Mouse (Mus musculus) lung, embryonic 16.5 days (tissue): ENCODE results near the gene Fez1. TPM values are rescaled to one million over a fixed set of nuclear protein-coding genes. Genes with fewer than 3 reads are reported as not detected.

Experiments
- ATAC-seq: fragments of 200-750 bp; cut with Nextera tagmentation; 2 replicates; pipeline ENCODE4 v1.8.0; 2017; ENCODE audit warnings: low read depth, mild to moderate bottlenecking, moderate library complexity
- H3K27ac ChIP-seq: fragments of 300-500 bp; sonication (generic); 2 replicates; pipeline ENCODE4 v1.5.1; 2014; ENCODE audit warnings: mild to moderate bottlenecking, control low read depth, low read length
- H3K27me3 ChIP-seq: fragments of 300-500 bp; sonication (generic); 2 replicates; pipeline ENCODE4 v1.6.1; 2014; ENCODE audit warnings: low read depth, low read length, mixed read lengths; ENCODE audit not compliant: control insufficient read depth, insufficient read depth
- H3K36me3 ChIP-seq: fragments of 300-500 bp; sonication (generic); 2 replicates; pipeline ENCODE4 v1.6.1; 2014; ENCODE audit warnings: low read length; ENCODE audit not compliant: control insufficient read depth, insufficient read depth
- H3K4me1 ChIP-seq: fragments of 300-500 bp; sonication (generic); replicated peaks from 2 replicates; pipeline ENCODE4 v1.6.1; 2014; ENCODE audit warnings: low read length, mixed read lengths; ENCODE audit not compliant: control insufficient read depth, insufficient read depth
- H3K4me2 ChIP-seq: fragments of 300-500 bp; sonication (generic); 2 replicates; pipeline ENCODE4 v1.6.1; 2014; ENCODE audit warnings: low read depth, low read length, control low read depth
- H3K4me3 ChIP-seq: fragments of 300-500 bp; sonication (generic); 2 replicates; pipeline ENCODE4 v1.5.1; 2014; ENCODE audit warnings: mild to moderate bottlenecking, low read length, control low read depth
- H3K9ac ChIP-seq: fragments of 300-500 bp; sonication (generic); 2 replicates; pipeline ENCODE4 v1.6.1; 2014; ENCODE audit warnings: low read length, control low read depth
- H3K9me3 ChIP-seq: fragments of 300-500 bp; sonication (generic); 2 replicates; pipeline ENCODE4 v1.6.1; 2016; ENCODE audit warnings: low read length; ENCODE audit not compliant: control insufficient read depth
- WGBS: fragments of 180-500 bp; shearing (Covaris S2); extraction: QIAGEN DNeasy Blood & Tissue Kit; methylation state at CpG from one replicate; pipeline ENCODE4 v1.1.7; 2014; 5-methylcytosine and 5-hydroxymethylcytosine counted together
- polyA plus RNA-seq: library from polyadenylated mRNA; unstranded; fragments of >200 nt; fragmentation: Nextera tagmentation; extraction: Ambion mirVana; gene quantifications from 2 replicates; pipeline ENCODE4 v1.2.1, GENCODE M21; 2015

The Fez1 gene
- polyA plus RNA-seq, 1 experiment from 2014 or later: 3.5 TPM

DNA sequence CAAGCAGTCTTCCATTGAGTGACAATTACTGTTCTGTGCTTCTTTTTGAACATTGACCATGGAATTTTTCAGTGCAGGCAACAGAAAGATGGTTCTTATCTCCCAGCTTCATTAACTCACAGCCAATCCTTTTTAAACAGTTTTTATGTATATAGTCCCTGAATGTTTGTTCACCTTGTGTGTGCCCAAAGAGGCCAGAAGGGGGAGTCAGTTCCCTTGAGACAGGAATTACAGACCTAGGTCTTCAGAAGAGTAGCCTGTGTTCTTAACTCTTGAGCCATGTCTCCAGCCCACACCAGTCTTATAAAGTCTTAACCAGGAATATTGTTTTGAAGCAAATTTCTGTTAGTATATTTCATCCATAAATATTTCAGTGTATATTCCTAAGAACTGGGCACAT is 55.1 kb downstream of the Fez1 start:
- no peaks in the 10 kb centered on the region for H3K36me3 ChIP-seq
- H3K9ac ChIP-seq: no peak overlapping the region
- no peak overlapping the region for H3K4me3 ChIP-seq
- H3K27ac ChIP-seq: no peak overlapping the region
- H3K9me3 ChIP-seq: no peaks in the 10 kb centered on the region
- no peak for ATAC-seq
- H3K27me3 ChIP-seq: no peaks in the 10 kb centered on the region
- no peak overlapping the region for H3K4me2 ChIP-seq
- no peaks in the 10 kb centered on the region for H3K4me1 ChIP-seq

DNA sequence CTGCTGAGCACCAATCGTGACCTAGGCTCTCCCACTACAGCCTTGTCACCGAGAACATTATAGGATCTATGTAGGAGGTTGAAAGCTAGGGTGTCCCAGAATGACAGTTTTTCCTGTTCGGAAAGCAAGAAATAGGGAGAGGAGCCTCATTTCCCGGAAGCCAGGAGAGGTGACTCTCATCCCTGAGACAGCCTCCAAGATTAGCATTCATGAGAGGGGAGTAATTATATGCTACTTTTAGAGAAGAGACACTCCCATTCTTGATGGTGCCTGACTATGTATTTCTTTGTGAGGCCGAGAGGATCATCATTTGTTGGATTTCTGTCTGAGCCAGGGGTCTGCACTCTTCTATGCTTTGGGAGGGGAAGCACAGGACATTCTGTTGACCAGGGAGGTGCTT is 60.0 kb downstream of the Fez1 start:
- Histone ChIP-seq H3K4me2 (no peak overlapping the region), H3K9ac (no peak overlapping the region), H3K36me3 (no peaks in the 10 kb centered on the region), H3K4me3 (no peak overlapping the region), H3K4me1 (no peaks in the 10 kb centered on the region), H3K27me3 (no peaks in the 10 kb centered on the region), H3K9me3 (no peaks in the 10 kb centered on the region), H3K27ac (no peak overlapping the region)
- ATAC-seq: no peak
- 73% methylated on average over 5 of the region's 5 CpGs for WGBS

- Histone ChIP-seq H3K27me3 (no peaks in the 10 kb centered on the region), H3K9me3 (no peaks in the 10 kb centered on the region), H3K4me1 (no peaks in the 10 kb centered on the region), H3K4me2 (no peak overlapping the region), H3K4me3 (no peak overlapping the region), H3K9ac (no peak overlapping the region), H3K27ac (no peak overlapping the region), H3K36me3 (no peaks in the 10 kb centered on the region)
- ATAC-seq: no peak
- 42% methylated on average over 8 of the region's 8 CpGs for WGBS
Measured at GRCm38 (mm10) chr9:36882034-36882745, 60.5 kb downstream of the Fez1 start.

DNA sequence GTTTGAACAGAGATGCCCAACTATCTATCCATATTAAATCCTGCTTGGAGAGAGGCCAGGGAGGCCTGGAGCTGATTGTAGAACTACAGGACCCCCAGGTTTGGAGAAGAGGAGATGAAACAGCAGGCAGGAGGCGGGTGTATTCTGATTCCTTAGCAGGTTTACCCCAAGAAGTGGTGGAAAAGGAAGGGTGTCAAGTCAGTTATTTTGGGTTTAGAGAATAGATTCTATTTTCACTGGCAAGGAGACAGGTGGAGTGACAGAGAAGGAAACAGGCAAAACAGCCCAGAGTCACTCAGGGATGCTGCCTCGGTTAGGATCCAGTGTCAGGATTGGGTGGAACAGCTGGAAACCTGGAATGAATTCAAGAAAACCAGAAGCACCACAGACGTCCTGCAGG is 61.9 kb downstream of the Fez1 start:
- WGBS: 41% methylated on average over 3 of the region's 3 CpGs
- H3K27me3 ChIP-seq: no peaks in the 10 kb centered on the region
- no peak for ATAC-seq

DNA sequence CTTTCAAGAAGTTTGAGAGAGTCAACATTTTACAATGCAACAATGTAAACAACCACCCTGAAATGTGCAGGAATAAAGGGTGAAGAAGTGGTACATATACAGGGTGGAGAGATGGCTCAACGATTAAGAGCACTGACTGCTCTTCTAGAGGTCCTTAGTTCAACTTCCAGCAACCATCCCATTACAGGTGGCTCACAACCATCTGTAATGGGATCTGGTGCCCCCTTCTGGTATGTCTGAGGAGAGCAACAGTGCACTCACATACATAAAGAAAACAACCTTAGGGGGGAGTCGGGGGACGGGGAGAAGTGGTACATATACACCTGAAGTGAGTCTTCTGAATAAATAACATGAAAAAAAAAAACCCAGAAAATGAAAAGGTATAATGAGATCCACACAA is 63.6 kb downstream of the Fez1 start:
- no peaks in the 10 kb centered on the region for H3K9me3 ChIP-seq
- H3K36me3 ChIP-seq: no peaks in the 10 kb centered on the region
- no peaks in the 10 kb centered on the region for H3K4me1 ChIP-seq
- H3K4me2 ChIP-seq: no peak overlapping the region
- no peak overlapping the region for H3K27ac ChIP-seq
- no peak for ATAC-seq
- WGBS: 49% methylated on average over 3 of the region's 3 CpGs
- no peaks in the 10 kb centered on the region for H3K27me3 ChIP-seq
- no peak overlapping the region for H3K9ac ChIP-seq
- no peak overlapping the region for H3K4me3 ChIP-seq

More for the DNA sequence above, 61.9 kb downstream of the Fez1 start:
- Histone ChIP-seq H3K36me3 (no peaks in the 10 kb centered on the region), H3K9me3 (no peaks in the 10 kb centered on the region), H3K4me1 (no peaks in the 10 kb centered on the region), H3K27ac (no peak overlapping the region), H3K9ac (no peak overlapping the region), H3K4me3 (no peak overlapping the region), H3K4me2 (no peak overlapping the region)

GRCm38 (mm10) chr9:36890552-36890951 is 68.9 kb downstream of the Fez1 start:
- H3K9ac ChIP-seq: no peak overlapping the region
- no peak overlapping the region for H3K4me2 ChIP-seq
- no peaks in the 10 kb centered on the region for H3K4me1 ChIP-seq
- H3K4me3 ChIP-seq: no peak overlapping the region
- ATAC-seq: no peak
- no peaks in the 10 kb centered on the region for H3K27me3 ChIP-seq
- 22% methylated on average over 4 of the region's 4 CpGs for WGBS
- no peaks in the 10 kb centered on the region for H3K36me3 ChIP-seq
- no peaks in the 10 kb centered on the region for H3K9me3 ChIP-seq
- no peak overlapping the region for H3K27ac ChIP-seq

DNA sequence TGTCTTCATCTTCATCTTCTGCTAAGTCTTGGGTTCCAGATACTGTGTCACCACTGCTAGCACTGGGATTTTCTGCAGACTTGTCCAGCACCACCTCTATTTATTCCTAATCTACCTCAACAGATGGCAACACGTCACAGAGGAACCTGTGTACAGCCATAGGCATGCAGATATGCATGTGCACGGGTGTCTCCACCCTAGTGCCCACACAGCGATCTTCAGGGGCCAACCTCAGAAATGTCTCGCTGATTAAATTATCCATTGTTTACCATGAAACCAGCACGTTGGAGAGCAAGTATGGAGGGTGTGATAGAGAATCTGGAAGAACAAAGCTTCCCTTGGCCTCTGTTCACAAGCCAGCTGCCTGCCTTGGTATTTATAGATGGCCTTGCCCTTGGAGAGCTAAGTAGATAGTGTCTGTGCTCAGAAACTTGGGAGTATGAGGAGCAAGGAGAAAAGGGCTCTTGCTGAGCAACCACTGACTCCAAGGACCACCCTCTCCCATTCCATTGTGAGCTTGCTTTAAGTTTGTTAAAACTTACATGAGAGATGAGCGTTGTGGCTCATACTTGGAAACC is 71.8 kb downstream of the Fez1 start:
- no peak overlapping the region for H3K4me2 ChIP-seq
- 68% methylated on average over 6 of the region's 6 CpGs for WGBS
- H3K4me3 ChIP-seq: no peak overlapping the region
- H3K27me3 ChIP-seq: no peaks in the 10 kb centered on the region
- no peak overlapping the region for H3K9ac ChIP-seq
- no peaks in the 10 kb centered on the region for H3K36me3 ChIP-seq
- no peaks in the 10 kb centered on the region for H3K9me3 ChIP-seq
- H3K27ac ChIP-seq: no peak overlapping the region
- no peak for ATAC-seq
- H3K4me1 ChIP-seq: no peaks in the 10 kb centered on the region

DNA sequence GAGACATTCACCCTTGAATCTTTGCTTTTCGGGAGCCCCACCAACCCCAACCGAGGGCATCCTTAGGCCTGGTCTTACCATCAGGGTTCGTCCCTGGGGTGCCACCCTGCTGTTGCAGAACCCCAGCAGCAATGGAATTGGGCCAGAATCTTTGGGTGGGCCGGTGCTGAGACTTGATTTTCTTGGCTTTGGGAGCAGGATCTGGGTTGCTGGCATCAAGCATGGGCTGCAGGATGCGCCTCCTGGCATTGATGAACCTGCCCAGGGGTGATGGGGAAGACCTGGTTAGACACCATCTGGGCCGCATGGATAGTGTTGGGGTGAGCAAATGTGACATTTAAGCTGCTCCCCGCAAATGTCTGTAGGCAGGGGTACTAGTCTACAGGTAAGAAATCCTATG is 72.6 kb downstream of the Fez1 start:
- no peaks in the 10 kb centered on the region for H3K27me3 ChIP-seq
- H3K4me3 ChIP-seq: no peak overlapping the region
- H3K9ac ChIP-seq: no peak overlapping the region
- no peak for ATAC-seq
- H3K36me3 ChIP-seq: no peaks in the 10 kb centered on the region
- no peak overlapping the region for H3K27ac ChIP-seq
- no peaks in the 10 kb centered on the region for H3K9me3 ChIP-seq
- H3K4me2 ChIP-seq: no peak overlapping the region
- no peaks in the 10 kb centered on the region for H3K4me1 ChIP-seq
- WGBS: 91% methylated on average over 7 of the region's 7 CpGs

DNA sequence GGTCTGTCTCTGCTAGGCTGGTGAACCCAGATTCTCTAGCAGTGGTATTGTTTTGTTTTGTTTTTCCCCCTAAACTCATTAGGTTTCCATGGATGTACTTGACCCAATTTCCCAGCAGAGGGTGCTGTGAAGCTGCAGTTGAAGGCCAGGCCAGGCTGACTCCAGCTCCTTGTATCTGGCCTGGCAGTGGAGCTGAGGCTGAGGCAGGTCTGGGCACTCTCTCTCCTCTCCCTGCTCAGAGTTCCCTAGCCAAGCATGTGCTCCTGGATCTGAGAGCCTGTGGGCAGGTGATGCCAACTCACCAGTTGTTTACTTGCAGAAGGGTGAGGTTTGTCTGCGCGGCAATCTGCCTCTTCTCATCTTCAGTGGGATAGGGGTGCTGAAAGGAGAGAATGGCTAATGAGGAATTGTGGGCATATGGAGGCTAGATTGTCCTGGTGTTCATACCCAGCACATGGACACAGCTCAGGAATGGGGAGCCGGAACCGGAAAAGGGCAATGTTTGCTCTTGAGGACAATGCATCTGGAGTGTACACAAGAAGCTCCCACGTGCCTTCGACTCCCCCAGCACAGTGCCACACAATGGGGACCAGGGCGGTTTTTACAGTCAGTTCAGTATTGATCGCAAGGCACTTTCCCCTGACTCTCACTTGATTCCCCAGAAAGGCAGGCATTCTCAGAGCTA is 73.5 kb downstream of the Fez1 start:
- Histone ChIP-seq H3K4me2 (no peak overlapping the region), H3K4me3 (no peak overlapping the region), H3K9ac (no peak overlapping the region), H3K4me1 (no peaks in the 10 kb centered on the region), H3K27me3 (no peaks in the 10 kb centered on the region), H3K9me3 (no peaks in the 10 kb centered on the region), H3K27ac (no peak overlapping the region), H3K36me3 (no peaks in the 10 kb centered on the region)
- 69% methylated on average over 8 of the region's 8 CpGs for WGBS
- ATAC-seq: 0 out of 2 replicates have a peak, but pooled peaks have one; percentile 54
